Mouse (Mus musculus) cerebellum, postnatal 14 days (tissue): ENCODE measurements around the gene Scyl1.
"Not testable (repeated sequence)": the region's sequence is repeated elsewhere in the genome, so short reads cannot be mapped to it uniquely, and the experiment has no call there.

Experiments used
- DNase-seq, 2 experiments: peaks; one replicate each; pipeline ENCODE4 v3.0.0; 2021; ENCODE audit warnings: mixed read lengths in 2 of 2

Scyl1 gene

GRCm38 (mm10) chr19:5802787-5803040 is 31.5 kb upstream of the Scyl1 start:
- no peak for DNase-seq

DNA sequence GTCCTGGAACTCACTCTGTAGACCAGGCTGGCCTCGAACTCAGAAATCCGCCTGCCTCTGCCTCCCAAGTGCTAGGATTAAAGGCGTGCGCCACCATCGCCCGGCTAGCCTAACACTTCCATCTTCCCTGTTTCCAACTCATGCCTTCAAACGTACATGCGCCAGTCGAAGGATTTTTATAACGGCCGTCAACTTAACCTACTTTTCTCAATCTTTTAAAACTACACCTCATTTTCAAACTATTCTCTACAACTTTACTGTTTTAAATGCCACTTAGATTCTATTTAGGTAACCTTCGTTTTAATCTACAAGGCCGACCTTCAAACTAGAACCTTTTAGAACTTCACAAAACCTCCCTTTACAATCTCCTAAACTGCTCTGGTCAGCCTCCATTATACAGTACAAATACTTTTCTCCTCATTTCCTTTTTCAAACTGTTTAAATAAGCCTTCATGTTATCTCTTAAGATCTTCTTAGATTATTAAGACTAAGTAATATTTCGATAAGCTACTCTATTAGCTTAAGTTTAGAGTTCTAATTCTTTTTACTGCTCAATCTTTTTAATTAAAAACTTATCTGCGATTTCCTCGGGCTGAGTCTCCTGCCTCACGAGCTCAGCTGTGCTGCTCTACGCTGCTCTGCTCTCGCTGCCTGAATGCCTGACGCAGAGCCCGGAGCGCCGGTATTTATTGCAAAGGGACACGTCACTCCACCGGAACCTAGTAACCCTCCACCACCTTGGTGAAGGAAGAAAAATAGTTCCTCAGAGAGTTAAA is 31.0 kb upstream of the Scyl1 start:
- DNase-seq, result peak; percentile 98 to 99

DNA sequence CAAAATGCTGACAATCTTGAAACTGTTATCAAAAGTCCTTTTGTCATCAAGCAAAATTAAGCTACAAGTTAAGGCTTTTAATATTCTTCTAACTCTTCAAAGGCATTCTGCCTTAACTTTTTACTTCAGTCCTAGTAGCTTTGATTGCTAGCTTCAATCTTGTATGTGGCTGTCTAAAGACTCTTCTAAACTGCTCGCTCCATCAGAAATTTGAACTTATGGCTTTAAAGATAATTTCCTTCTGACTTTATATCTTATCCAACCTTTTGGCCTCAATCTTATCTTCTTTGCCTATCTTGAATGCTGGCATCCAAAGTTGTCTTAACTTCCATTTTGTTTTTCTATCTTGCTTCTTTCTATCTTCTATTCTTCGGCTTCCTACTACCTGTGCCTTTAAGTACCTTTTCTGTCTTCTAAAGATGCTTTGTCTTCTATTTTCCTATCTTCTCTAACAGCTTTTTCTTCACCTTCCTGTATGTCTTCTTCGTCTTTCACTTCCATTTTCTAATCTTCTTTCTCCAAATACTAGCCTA is 30.3 kb upstream of the Scyl1 start:
- no peak for DNase-seq

- DNase-seq, result peak in 1 of 2 experiments; percentile 66
Observed at GRCm38 (mm10) chr19:5800632-5801431, 29.6 kb upstream of the Scyl1 start.

- no peak for DNase-seq
Observed at GRCm38 (mm10) chr19:5800350-5800631, 29.1 kb upstream of the Scyl1 start.

DNA sequence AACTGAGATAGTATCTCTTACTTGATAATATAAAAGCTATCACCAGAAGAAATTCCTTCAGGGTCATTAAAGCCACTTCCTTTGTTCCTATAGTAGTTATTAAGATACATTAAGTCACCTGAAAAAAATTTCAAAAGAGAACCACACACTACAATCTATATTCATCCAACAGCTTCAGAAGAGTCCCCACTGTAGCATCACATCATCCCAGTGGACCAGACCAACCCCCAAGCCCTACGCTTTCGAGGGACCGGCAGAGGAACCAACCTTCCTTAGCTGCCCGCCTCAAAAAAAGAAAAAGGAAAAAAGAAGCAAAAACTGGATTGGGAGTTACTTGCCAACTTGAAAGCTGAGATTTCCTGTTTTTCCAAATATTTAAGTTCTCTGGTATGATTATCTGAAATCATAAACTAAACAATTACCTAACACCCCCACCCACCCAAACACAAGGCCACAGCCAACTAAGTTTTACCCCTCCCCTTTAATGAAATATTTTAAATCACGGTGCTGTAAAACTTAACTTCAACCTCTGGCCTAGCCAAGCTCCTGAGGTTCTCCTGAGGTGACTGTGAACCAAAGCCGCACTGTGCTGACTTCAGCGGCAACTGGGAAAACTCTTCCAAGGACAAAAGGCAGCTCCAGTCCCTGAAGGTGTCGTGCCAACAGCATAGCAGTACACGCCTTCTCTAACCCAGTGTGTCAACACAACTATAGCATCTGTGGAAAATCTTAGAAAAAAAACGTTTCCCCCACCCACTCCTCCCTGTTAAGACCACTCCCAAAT is 28.5 kb upstream of the Scyl1 start:
- peak in 1 of 2 experiments; percentile 41 for DNase-seq

DNA sequence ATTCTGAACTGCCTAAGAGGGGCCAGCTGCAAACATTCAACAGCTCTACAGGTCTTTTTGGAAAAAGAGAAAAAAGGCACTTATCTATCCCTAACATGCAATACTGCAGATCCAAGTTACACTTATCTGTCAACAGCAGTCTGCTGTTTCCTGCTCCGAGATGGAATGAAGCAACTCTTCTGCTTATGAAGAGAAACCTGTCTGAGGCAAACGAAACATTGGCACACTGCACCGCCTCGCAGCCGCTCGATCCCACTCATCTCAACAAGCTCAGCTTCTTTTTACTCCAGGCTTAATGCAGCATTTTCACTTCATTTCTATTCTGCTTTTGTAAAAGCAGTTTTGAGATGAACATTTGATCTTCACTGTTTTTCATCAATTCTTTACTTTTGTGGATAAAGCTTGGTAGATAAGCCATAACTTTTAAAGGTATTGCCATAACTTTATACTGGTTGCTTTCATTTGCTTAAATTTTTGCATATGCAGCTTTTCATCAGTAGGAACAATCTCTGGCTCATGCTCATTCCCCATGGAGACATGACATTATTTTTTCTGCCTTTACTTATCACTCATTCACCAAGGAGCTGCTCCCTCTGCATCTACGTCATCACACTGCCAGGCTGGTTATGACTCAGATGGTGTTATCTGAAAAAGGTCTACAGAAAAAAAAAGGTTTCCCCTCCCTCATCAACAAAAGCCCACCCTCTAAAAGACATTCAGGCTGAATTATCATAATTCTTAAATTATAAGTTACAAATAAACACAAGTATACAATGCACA is 27.7 kb upstream of the Scyl1 start:
- DNase-seq, result no peak

- no peak for DNase-seq
Observed at GRCm38 (mm10) chr19:5797381-5798111, 26.3 kb upstream of the Scyl1 start.

GRCm38 (mm10) chr19:5796573-5797111 is 25.4 kb upstream of the Scyl1 start:
- DNase-seq, result no peak

- DNase-seq, result no peak
Observed at GRCm38 (mm10) chr19:5795668-5796572, 24.7 kb upstream of the Scyl1 start.

GRCm38 (mm10) chr19:5794771-5795576 is 23.8 kb upstream of the Scyl1 start:
- DNase-seq, result peak in 1 of 2 experiments; percentile 42

DNA sequence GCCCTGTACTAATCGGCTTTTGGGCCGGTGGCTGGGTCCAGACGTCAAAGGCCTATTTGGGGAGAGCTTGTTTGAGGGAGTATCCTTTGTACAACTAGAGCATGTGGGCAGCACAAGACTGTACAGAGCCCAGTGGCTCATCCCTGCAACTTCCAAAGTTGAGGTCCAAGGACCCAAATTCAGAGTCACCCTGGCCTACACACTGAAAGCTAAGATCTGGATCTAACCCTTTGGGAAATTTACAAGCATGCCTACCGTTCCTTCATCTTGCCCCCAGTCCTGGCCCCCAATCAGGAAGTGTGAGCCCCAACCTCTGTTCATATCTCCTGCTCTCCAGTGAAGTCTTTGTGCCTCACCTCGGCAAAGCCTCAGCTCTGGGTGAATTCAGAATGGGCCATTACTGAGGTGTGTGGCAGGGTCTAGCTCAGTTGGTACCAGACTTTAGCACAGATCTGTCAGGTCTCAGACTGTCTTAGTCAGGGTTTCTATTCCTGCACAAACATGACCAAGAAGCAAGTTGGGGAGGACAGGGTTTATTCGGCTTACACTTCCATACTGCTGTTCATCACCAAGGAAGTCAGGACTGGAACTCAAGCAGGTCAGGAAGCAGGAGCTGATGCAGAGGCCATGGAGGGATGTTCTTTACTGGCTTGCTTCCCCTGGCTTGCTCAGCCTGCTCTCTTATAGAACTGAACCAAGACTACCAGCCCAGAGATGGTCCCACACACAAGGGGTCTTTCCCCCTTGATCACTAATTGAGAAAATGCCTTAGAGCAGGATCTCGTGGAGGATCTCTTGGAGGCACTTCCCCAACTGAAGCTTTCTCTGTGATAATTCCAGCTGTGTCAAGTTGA is 22.9 kb upstream of the Scyl1 start:
- not testable (repeated sequence) for DNase-seq

- peak; percentile 76 for DNase-seq
Observed at GRCm38 (mm10) chr19:5793116-5793515, 21.9 kb upstream of the Scyl1 start.

GRCm38 (mm10) chr19:5791329-5791728 is 20.1 kb upstream of the Scyl1 start:
- DNase-seq, result no peak

DNA sequence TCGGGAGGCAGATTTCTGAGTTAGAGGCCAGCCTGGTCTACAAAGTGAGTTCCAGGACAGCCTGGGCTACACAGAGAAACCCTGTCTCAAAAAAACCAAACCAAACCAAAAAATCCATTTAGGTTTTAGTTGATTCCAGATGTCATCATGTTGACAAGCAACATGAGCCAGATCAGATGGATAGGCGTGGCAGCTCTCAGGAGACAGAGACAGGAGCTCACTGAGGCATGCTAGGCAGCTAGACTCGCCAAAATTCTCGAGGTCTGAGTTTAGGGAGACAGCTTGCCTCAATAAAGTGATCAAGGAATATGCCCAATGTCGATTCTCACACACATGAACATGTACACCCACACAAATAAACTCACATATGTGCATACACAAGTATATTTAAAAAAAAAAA is 17.8 kb upstream of the Scyl1 start:
- no peak for DNase-seq

GRCm38 (mm10) chr19:5788620-5789019 is 17.4 kb upstream of the Scyl1 start:
- DNase-seq, result no peak

DNA sequence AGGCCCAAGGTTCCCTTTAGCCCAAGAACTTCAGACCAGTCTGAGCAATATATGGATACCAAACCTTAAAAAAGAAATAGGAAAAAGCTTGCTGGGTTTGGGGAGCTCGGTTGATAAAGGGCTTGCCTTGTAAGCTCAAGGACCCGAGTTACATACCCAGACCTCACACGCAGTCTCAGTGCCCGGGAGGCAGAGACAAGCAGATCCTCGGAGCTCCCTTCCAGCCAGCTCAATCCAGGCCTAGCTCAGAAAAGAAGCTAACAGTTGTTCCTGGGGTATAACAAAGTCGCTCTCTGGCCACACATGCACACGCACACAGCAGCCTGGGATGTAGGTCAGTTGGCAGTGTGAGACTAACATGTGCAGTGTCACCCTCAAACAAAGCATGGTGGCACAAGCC is 16.7 kb upstream of the Scyl1 start:
- no peak for DNase-seq

DNA sequence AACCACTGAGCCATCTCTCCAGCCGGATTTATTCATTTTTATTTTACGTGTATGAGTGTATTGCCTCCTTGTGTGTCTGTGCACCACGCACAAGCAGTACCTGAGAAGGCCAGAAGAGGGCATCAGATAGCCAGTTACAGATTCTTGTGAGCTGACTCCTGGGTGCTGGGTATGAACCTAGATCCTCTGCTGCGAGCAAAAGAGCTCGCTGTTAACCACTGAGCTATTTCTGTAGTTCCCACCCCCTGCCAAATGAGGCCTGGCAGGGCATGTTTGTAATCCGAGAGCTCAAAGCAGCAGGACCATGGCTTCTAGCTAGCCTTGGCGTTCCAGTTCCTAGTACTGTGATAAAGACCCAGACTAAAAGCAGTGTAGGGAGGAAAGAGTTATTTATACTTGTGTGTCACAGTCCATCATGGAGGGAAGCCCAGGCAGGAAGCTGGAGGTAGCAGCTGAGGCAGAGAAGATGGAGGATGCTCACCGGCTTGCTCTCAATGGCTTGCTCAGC is 16.0 kb upstream of the Scyl1 start:
- peak; percentile 95 to 96 for DNase-seq
